Mouse (Mus musculus) CH12.LX (cell line): ENCODE measurements at regions not wholly inside any gene's neighbourhood (a gene's known extent, or its start where the extent isn't known, plus 50 kb on each side); places are given as distances from the start of the nearest gene placed in this dataset.

Experiments used
- DNase-seq: peaks from one replicate; pipeline ENCODE4 v3.0.0-alpha.2; 2013; ENCODE audit errors: extremely low read depth
- H3K27ac ChIP-seq: 2 replicates; pipeline ENCODE4 v1.5.1; 2012; ENCODE audit warnings: low read depth, mild to moderate bottlenecking, control low read depth, moderate library complexity; ENCODE audit not compliant: insufficient read depth
- H3K27me3 ChIP-seq: replicated peaks from 2 replicates; pipeline ENCODE3; 2012; ENCODE audit warnings: inconsistent platforms
- H3K36me3 ChIP-seq, 2 experiments: replicated peaks in 1 of 2; 2 replicates each; pipeline versions ENCODE3 to v1.6.1; 2012; ENCODE audit warnings: inconsistent platforms in 1 of 2, low read length in 1 of 2, mild to moderate bottlenecking in 1 of 2, mixed read lengths in 1 of 2, moderate library complexity in 1 of 2; ENCODE audit not compliant: control insufficient read depth in 1 of 2, insufficient read depth in 1 of 2
- H3K4me1 ChIP-seq, 2 experiments: 2 replicates each; pipeline ENCODE4 v1.6.1; 2012; ENCODE audit warnings: inconsistent platforms in 1 of 2, moderate library complexity in 1 of 2; ENCODE audit not compliant: insufficient read depth in 2 of 2, control insufficient read depth in 1 of 2
- H3K4me2 ChIP-seq: 2 replicates; pipeline ENCODE4 v1.6.1; 2012; ENCODE audit warnings: low read depth, mild to moderate bottlenecking, control low read depth; ENCODE audit not compliant: poor library complexity, insufficient read depth, severe bottlenecking
- H3K4me3 ChIP-seq, 3 experiments: fragments of 150-350 bp in 1 of 3; sonication (generic) in 1 of 3; replicated peaks in 1 of 3; 2 replicates each; pipeline versions ENCODE3 to v1.5.1; 2011 to 2012; ENCODE audit warnings: low read depth in 2 of 3, low read length in 2 of 3, mild to moderate bottlenecking in 2 of 3, moderate library complexity in 2 of 3, control low read depth in 1 of 3, improper control_type of control experiment in 1 of 3, inconsistent platforms in 1 of 3, mixed read lengths in 1 of 3; ENCODE audit not compliant: poor library complexity in 1 of 3
- H3K79me2 ChIP-seq: replicated peaks from 2 replicates; pipeline ENCODE4 v1.6.1; 2012; ENCODE audit warnings: mild to moderate bottlenecking, moderate library complexity; ENCODE audit not compliant: control insufficient read depth, poor library complexity, insufficient read depth, severe bottlenecking; ENCODE audit errors: extremely low read depth
- H3K9ac ChIP-seq: 2 replicates; pipeline ENCODE4 v1.6.1; 2012; ENCODE audit warnings: low read depth, mild to moderate bottlenecking, control low read depth, moderate library complexity; ENCODE audit not compliant: insufficient read depth
- H3K9me3 ChIP-seq: replicated peaks from 2 replicates; pipeline ENCODE3; 2012; ENCODE audit warnings: low read length, inconsistent platforms, mixed read lengths
- BHLHE40 ChIP-seq: IDR thresholded peaks from 2 replicates; pipeline ENCODE4 v1.6.1; 2011; ENCODE audit warnings: mild to moderate bottlenecking, low read depth, low read length, improper control_type of control experiment
- E2F4 ChIP-seq: IDR thresholded peaks from 2 replicates; pipeline ENCODE4 v1.6.1; 2011; ENCODE audit warnings: low read depth, low read length, improper control_type of control experiment; ENCODE audit not compliant: insufficient replicate concordance
- ELF1 ChIP-seq: IDR thresholded peaks from 2 replicates; pipeline ENCODE4 v1.6.1; 2014; ENCODE audit warnings: low read depth, mild to moderate bottlenecking, inconsistent platforms, low read length, improper control_type of control experiment
- ETS1 ChIP-seq: conservative IDR thresholded peaks from 2 replicates; pipeline ENCODE4 v1.6.1; 2012; ENCODE audit warnings: low read depth, mild to moderate bottlenecking, inconsistent platforms, low read length, improper control_type of control experiment, moderate library complexity
- GABPA ChIP-seq: IDR thresholded peaks from 2 replicates; pipeline ENCODE4 v1.6.1; 2012; ENCODE audit warnings: low read depth, low read length, improper control_type of control experiment, inconsistent platforms; ENCODE audit not compliant: insufficient replicate concordance
- HCFC1 ChIP-seq: IDR thresholded peaks from 2 replicates; pipeline ENCODE4 v1.6.1; 2012; ENCODE audit warnings: low read depth, mild to moderate bottlenecking, inconsistent platforms, low read length, improper control_type of control experiment
- MAFK ChIP-seq: IDR thresholded peaks from 2 replicates; pipeline ENCODE4 v1.6.1; 2011; ENCODE audit warnings: low read length, improper control_type of control experiment; ENCODE audit not compliant: insufficient replicate concordance
- MAZ ChIP-seq: IDR thresholded peaks from 2 replicates; pipeline ENCODE4 v1.6.1; 2012; ENCODE audit warnings: low read depth, mild to moderate bottlenecking, inconsistent platforms, low read length, improper control_type of control experiment, moderate library complexity
- MXI1 ChIP-seq: IDR thresholded peaks from 2 replicates; pipeline ENCODE4 v1.6.1; 2011; ENCODE audit warnings: mild to moderate bottlenecking, low read depth, low read length, improper control_type of control experiment
- MYC ChIP-seq: IDR thresholded peaks from 2 replicates; pipeline ENCODE4 v1.6.1; 2011; ENCODE audit warnings: low read depth, mild to moderate bottlenecking, improper control_type of control experiment, low read length
- PAX5 ChIP-seq: IDR thresholded peaks from 2 replicates; pipeline ENCODE4 v1.6.1; 2012; ENCODE audit warnings: low read length, inconsistent platforms, mixed read lengths
- POLR2A ChIP-seq: IDR thresholded peaks from 2 replicates; pipeline ENCODE4 v1.6.1; 2011; ENCODE audit warnings: low read depth, mild to moderate bottlenecking, improper control_type of control experiment, low read length
- SIN3A ChIP-seq: IDR thresholded peaks from 2 replicates; pipeline ENCODE4 v1.6.1; 2012; ENCODE audit warnings: low read length, improper control_type of control experiment, inconsistent platforms
- TBP ChIP-seq: conservative IDR thresholded peaks from 2 replicates; pipeline ENCODE4 v1.6.1; 2011; ENCODE audit warnings: low read depth, low read length, improper control_type of control experiment
- USF1 ChIP-seq: IDR thresholded peaks from 2 replicates; pipeline ENCODE4 v1.6.1; 2014; ENCODE audit warnings: low read depth, mild to moderate bottlenecking, inconsistent platforms, low read length, improper control_type of control experiment
- ZC3H11A ChIP-seq: IDR thresholded peaks from 2 replicates; pipeline ENCODE4 v1.6.1; 2012; ENCODE audit warnings: low read depth, mild to moderate bottlenecking, inconsistent platforms, low read length, improper control_type of control experiment
- ZMIZ1 ChIP-seq: IDR thresholded peaks from 2 replicates; pipeline ENCODE4 v1.6.1; 2012; ENCODE audit warnings: low read depth, mild to moderate bottlenecking, inconsistent platforms, low read length, improper control_type of control experiment
- ZNF384 ChIP-seq: IDR thresholded peaks from 2 replicates; pipeline ENCODE4 v1.6.1; 2012; ENCODE audit warnings: low read depth, low read length, improper control_type of control experiment, inconsistent platforms
- dilution Hi-C: fragments of 300-500 bp; cut with MboI; formaldehyde crosslinking; loops from 2 replicates; pipeline ENCODE4 v1.14.3; 2020; ENCODE audit warnings: low sequenced_read_pairs; ENCODE audit not compliant: extremely low pct_unique_long_range_greater_than_20kb, extremely low pct_ligation_motif_present
- in situ Hi-C: fragments of 300-500 bp; cut with MboI; formaldehyde crosslinking; loops from 3 replicates; pipeline ENCODE4 v1.14.3; 2019; ENCODE audit warnings: low sequenced_read_pairs, low pct_ligation_motif_present, low pct_unique_long_range_greater_than_20kb, mixed read lengths

- H3K4me3 ChIP-seq, result no peak overlapping the region
- no peak for DNase-seq
- in situ Hi-C loops, result no loop called here
- no peak overlapping the region for H3K4me2 ChIP-seq
- H3K36me3 ChIP-seq, result no peaks in the 10 kb centered on the region
- no peaks in the 10 kb centered on the region for H3K4me1 ChIP-seq
- no peak overlapping the region for H3K9ac ChIP-seq
- dilution Hi-C loops, result no loop called here
- no peak overlapping the region for H3K27ac ChIP-seq
- H3K9me3 ChIP-seq, result no peaks in the 10 kb centered on the region
- no peaks in the 10 kb centered on the region for H3K27me3 ChIP-seq
- no peak for TF ChIP-seq MXI1
- no peak for TF ChIP-seq USF1
- no peak for TF ChIP-seq SIN3A
- TF ChIP-seq ELF1, result no peak
- TF ChIP-seq MYC, result no peak
- TF ChIP-seq ZNF384, result no peak
- no peak for TF ChIP-seq MAZ
- no peak for TF ChIP-seq ZC3H11A
- TF ChIP-seq BHLHE40, result no peak
- TF ChIP-seq E2F4, result no peak
- TF ChIP-seq ETS1, result no peak
- TF ChIP-seq MAFK, result no peak
- no peaks in the 10 kb centered on the region for H3K79me2 ChIP-seq
Observed at GRCm38 (mm10) chr3:6866148-6866483, 245.9 kb upstream of the 1700008P02Rik start.

- H3K9me3 ChIP-seq, result no peaks in the 10 kb centered on the region
- no peak overlapping the region for H3K9ac ChIP-seq
- no peak overlapping the region for H3K27ac ChIP-seq
- H3K79me2 ChIP-seq, result no peaks in the 10 kb centered on the region
- in situ Hi-C loops (no loop called here), dilution Hi-C loops (no loop called here)
- no peak for DNase-seq
- H3K4me1 ChIP-seq, result no peaks in the 10 kb centered on the region
- H3K4me3 ChIP-seq, result no peak overlapping the region
- TF ChIP-seq MXI1, result no peak
- TF ChIP-seq ETS1, result no peak
- TF ChIP-seq ZMIZ1, result no peak
- no peak for TF ChIP-seq PAX5
- no peak for TF ChIP-seq POLR2A
- TF ChIP-seq HCFC1, result no peak
- no peak for TF ChIP-seq TBP
- TF ChIP-seq GABPA, result no peak
- TF ChIP-seq, all 38 proteins: peak for 0
- Histone ChIP-seq H3K36me3 (no peaks in the 10 kb centered on the region), H3K27me3 (no peaks in the 10 kb centered on the region), H3K4me2 (no peak overlapping the region)
Observed at GRCm38 (mm10) chr3:6865462-6866147, 245.4 kb upstream of the 1700008P02Rik start.
